Mouse (Mus musculus) spleen, postnatal 0 days (tissue): ENCODE measurements around the gene Gm7697. TPM values are rescaled to one million over a fixed set of nuclear protein-coding genes. Genes with fewer than 3 reads are reported as not detected.

Experiments
- polyA plus RNA-seq: library from polyadenylated mRNA; unstranded; fragments of >200 nt; fragmentation: Nextera tagmentation; extraction: Ambion mirVana; gene quantifications from 2 replicates; pipeline ENCODE4 v1.2.1, GENCODE M21; 2015

Gene Gm7697
- polyA plus RNA-seq: not detected in 2 replicates

GRCm38 (mm10) chr8:69522876-69523275, at the start of gene Gm7697:
Gene Gm7697 (minus strand): TSS chr8:69522976.

GRCm38 (mm10) chr8:69453465-69453864, 69.3 kb downstream of the Gm7697 start, which contains the start of gene Gm9495:
Gene Gm9495 (minus strand): TSS chr8:69453565.

Other genes starting within 250 kb of the Gm7697 start
- not detected in 2 replicates for gene Gm9495, start 69.4 kb downstream of the Gm7697 start, polyA plus RNA-seq
- 9.2 and 9.7 TPM in 2 replicates for gene Zfp868, start 102.6 kb upstream of the Gm7697 start, polyA plus RNA-seq
- gene Zfp964, start 131.5 kb upstream of the Gm7697 start, polyA plus RNA-seq: 0.26 and 0.49 TPM in 2 replicates
- 11.7 and 12.9 TPM in 2 replicates for gene Zfp869, start 187.7 kb upstream of the Gm7697 start, polyA plus RNA-seq
- gene Zfp963, start 227.0 kb upstream of the Gm7697 start, polyA plus RNA-seq: 2.8 and 3.4 TPM in 2 replicates